Mouse (Mus musculus) adrenal gland, adult 8-10 months (tissue): ENCODE measurements around the gene Ccdc96. TPM values are rescaled to one million over a fixed set of nuclear protein-coding genes. Genes with fewer than 3 reads are reported as not detected.

Experiments
- DNase-seq: peaks from one replicate; pipeline ENCODE4 v3.0.0; 2022
- total RNA-seq, 4 experiments: library from RNA; stranded (reverse); gene quantifications; 2 replicates each; pipeline ENCODE4 v1.2.4; 2022

Ccdc96 gene
- total RNA-seq, 4 experiments from 2014 or later, result 0.38 to 0.99 (median 0.55) TPM

DNA sequence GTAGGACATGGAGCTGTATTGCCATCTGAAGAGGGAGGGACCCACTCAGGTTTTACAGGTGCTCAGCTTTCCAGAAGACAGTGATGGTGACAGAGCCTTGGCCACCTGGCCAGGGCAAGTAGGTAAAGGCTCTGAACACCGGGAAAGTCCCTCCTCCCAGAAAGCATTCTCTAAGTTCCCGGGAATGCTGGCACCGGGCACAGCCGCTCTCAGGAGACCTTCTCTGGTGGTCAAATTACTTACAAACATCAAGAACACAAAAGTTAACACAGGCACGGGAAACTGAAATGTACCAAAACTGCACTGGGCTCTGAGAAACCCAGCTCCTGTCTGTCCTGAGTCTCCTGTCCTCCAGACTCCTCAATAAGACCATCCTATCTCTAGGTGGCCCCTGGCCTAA lies 45.3 kb downstream of the Ccdc96 start:
- no peak for DNase-seq

- DNase-seq, result peak; percentile 95
These were observed 45.9 kb downstream of the Ccdc96 start for GRCm38 (mm10) chr5:36530129-36530751.

DNA sequence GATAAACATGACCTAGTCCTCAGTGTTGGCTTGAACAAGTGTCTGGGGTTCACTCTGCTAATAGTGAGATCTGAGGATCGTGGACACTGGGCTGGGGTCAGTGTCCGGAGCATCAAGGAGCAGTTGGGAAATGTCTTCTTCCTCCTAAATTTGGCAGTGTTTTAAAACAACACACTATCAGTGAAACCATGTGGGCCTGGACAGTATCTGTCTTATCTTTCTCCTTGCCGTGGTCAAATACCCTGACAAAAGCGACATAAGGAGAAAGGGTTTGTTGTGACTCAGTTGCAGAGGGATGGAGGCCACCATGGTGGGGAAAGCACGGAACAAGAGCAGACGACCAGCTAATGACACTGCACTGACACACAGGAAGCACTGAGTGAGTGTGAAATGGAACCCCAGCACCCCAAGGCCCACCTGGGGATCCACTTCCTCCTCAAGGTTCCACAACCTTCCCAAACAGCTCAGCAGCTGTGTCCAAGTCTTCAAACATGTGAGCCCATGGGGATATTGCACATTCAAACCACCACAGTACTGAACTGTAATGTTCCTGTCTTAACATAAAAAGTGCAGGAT lies 50.2 kb downstream of the Ccdc96 start:
- no peak for DNase-seq

GRCm38 (mm10) chr5:36535438-36536176 lies 51.2 kb downstream of the Ccdc96 start:
- DNase-seq, result no peak

DNA sequence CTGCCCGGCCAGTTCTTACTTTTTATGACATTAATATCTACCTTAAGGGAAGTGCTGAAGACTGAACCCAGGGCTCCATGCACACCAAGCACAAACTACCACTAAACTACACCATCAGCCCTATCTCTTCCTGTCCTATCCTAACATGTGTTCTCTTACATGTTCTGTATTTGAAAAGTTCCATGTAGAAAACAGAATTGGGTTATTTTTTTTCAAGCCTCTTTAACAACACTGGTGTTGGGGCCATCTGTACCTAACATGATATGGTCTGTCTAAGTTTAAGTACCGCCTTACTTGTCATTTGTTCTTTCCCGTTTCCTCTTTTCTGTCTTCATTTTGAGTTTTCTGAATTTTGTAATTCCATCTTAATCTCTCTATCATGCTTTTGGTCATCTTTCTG lies 52.0 kb downstream of the Ccdc96 start:
- no peak for DNase-seq

Other genes starting within 250 kb of the Ccdc96 start
- gene Sorcs2, start 86.4 kb upstream of the Ccdc96 start, total RNA-seq, result 10 to 100 TPM in 3 of 4 experiments, 1 to 10 TPM in 1; 7.9 to 18.3 (median 12.5) TPM
- gene Grpel1, start 19.6 kb upstream of the Ccdc96 start, total RNA-seq, result 10 to 100 TPM; 53.4 to 69.1 (median 62.6) TPM
- gene Tada2b, start 303 bp upstream of the Ccdc96 start, total RNA-seq, result 10 to 100 TPM; 34.0 to 42.2 (median 35.6) TPM
- 10 to 100 TPM; 46.1 to 55.5 (median 53.4) TPM for gene Tbc1d14, start 108.7 kb downstream of the Ccdc96 start, total RNA-seq
- 10 to 100 TPM; 64.5 to 98.4 (median 79.4) TPM for gene D5Ertd579e, start 211.4 kb downstream of the Ccdc96 start, total RNA-seq